Mouse (Mus musculus): ENCODE data around the gene Cmtm5. TPM values are rescaled to one million over a fixed set of nuclear protein-coding genes. Genes with fewer than 3 reads are reported as not detected.
"Not testable (repeated sequence)": the region's sequence is repeated elsewhere in the genome, so short reads cannot be mapped to it uniquely, and the experiment has no call there.

Gene Cmtm5
- polyA plus RNA-seq, 1 experiment from 2014 or later, result 5.5 TPM

DNA sequence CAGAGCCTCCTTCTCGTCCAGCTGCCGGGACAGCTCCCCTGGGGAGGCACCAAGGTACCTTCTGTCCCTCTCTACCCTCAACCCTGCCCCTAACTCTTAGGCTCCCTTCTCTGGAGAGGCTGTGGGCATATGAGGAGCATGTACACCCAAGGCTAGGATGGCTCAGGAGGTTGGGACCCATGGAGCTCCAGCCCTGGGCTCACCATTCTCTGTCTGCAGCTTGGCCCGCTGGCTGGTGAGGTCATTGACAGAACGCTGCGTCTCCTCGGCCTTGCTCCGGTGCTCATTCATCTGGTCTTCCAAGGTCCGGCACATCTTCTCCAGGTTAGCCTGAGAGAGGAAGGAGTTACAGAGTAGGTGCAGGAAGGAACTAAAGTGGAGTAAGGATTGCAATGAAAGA is 42.6 kb downstream of the Cmtm5 start:
- no peak overlapping the region for H3K9ac ChIP-seq (replicated peaks)
- H3K4me1 ChIP-seq (replicated peaks), result no peaks in the 10 kb centered on the region
- H3K36me3 ChIP-seq, result no peaks in the 10 kb centered on the region
- H3K27me3 ChIP-seq, result peaks cover 10% of the 10 kb centered on the region; the same call in 1 of the 2 replicates
- H3K27ac ChIP-seq, result no peak overlapping the region
- 85% methylated on average over 8 of the region's 8 CpGs for WGBS
- no peak overlapping the region for H3K4me3 ChIP-seq (replicated peaks)
- H3K4me2 ChIP-seq, result no peak overlapping the region
- H3K9me3 ChIP-seq, result no peaks in the 10 kb centered on the region
- no peak for ATAC-seq (ENCODE audit: insufficient number of reproducible peaks, insufficient read depth, low FRiP score, low TSS enrichment, low read depth)

DNA sequence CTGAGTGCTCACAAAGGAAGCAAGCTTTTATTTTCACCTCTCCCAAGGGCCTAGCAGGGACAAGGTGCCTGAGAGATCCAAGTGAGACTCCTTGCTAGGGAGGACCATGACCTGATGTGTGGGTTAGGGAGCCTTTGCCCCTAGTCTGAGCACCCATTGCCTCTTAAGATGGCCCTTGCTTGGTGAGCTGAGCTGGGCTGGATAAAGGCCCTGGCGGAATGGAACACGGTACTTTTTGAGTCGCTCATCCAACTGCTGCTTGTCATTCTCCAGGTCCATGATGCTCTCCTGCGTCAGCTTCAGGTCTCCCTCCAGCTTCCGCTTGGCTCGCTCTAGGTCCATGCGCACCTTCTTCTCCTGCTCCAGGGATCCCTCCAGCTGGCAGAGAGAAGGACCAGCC is 45.9 kb downstream of the Cmtm5 start:
- 93% methylated on average over 7 of the region's 7 CpGs for WGBS
- Histone ChIP-seq H3K9me3 (no peaks in the 10 kb centered on the region), H3K4me3 (replicated peaks) (no peak overlapping the region), H3K36me3 (no peaks in the 10 kb centered on the region), H3K4me2 (no peak overlapping the region), H3K27me3 (no peaks in the 10 kb centered on the region; the same call in 1 of the 2 replicates), H3K27ac (no peak overlapping the region), H3K9ac (replicated peaks) (no peak overlapping the region), H3K4me1 (replicated peaks) (no peaks in the 10 kb centered on the region)
- ATAC-seq (ENCODE audit: insufficient number of reproducible peaks, insufficient read depth, low FRiP score, low TSS enrichment, low read depth), result no peak

DNA sequence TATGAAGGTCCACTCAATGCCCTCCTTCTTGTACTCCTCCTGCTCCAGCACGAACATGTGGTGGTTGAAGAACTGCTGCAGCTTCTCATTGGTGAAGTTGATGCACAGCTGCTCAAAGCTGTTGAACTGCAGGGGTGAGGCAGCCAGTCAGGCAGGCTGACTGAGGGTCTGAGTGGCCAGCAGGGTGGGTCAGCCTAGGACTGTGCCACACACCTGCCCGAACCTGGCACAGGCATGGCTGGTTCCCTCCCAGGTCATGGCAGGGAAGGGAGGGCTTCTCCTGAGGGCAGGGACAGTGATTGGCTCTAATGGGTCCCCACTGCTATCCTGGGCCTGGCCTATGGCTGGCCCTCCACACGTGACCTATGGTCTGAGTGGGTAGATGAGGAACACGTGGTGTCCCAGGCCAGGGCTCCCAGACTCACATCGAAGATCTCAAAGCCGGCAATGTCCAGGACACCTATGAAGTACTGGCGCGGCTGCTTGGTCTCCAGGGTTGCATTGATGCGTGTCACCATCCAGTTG is 52.4 kb downstream of the Cmtm5 start:
- not testable (repeated sequence) for H3K4me2 ChIP-seq; H3K4me1 ChIP-seq (replicated peaks); H3K36me3 ChIP-seq; H3K4me3 ChIP-seq (replicated peaks); H3K9me3 ChIP-seq; H3K9ac ChIP-seq (replicated peaks); H3K27me3 ChIP-seq; H3K27ac ChIP-seq; ATAC-seq (ENCODE audit: insufficient number of reproducible peaks, insufficient read depth, low FRiP score, low TSS enrichment, low read depth)
- 84% methylated on average over 9 of the region's 9 CpGs for WGBS

MicroRNA genes within 50 kb of the gene (microRNA counts, 519-probe panel; counts per million panel counts)
- not detected for microRNA mmu-miR-208a
- not detected for microRNA mmu-miR-208b

Small RNA genes lying within 50 kb of the gene (microRNA-seq; reads per million reads assigned to microRNA genes)
- gene Mir208a (9.8 reads per million, percentile 24 among the genes with 10 or more reads in this experiment), gene Mir208b (48.8 reads per million, percentile 44 among the genes with 10 or more reads in this experiment)

Other genes starting within 250 kb of the Cmtm5 start
- gene Acin1, start 249.3 kb upstream of the Cmtm5 start, polyA plus RNA-seq (2016; fragmentation: Nextera tagmentation; extraction: Ambion mirVana), result 148 and 175 TPM in 2 replicates
- 0.16 and 0.23 TPM in 2 replicates for gene Gm29776, start 237.4 kb upstream of the Cmtm5 start, polyA plus RNA-seq (2016; fragmentation: Nextera tagmentation; extraction: Ambion mirVana)
- not detected in 2 replicates for gene Cebpe, start 224.1 kb upstream of the Cmtm5 start, polyA plus RNA-seq (2016; fragmentation: Nextera tagmentation; extraction: Ambion mirVana)
- 0.56 and 1.1 TPM in 2 replicates for gene Slc7a8, start 154.3 kb upstream of the Cmtm5 start, polyA plus RNA-seq (2016; fragmentation: Nextera tagmentation; extraction: Ambion mirVana)
- gene Rnf212b, start 122.1 kb upstream of the Cmtm5 start, polyA plus RNA-seq (2016; fragmentation: Nextera tagmentation; extraction: Ambion mirVana), result not detected in 2 replicates
- gene Homez, start 65.3 kb upstream of the Cmtm5 start, polyA plus RNA-seq (2016; fragmentation: Nextera tagmentation; extraction: Ambion mirVana), result 14.2 and 15.9 TPM in 2 replicates
- 0.74 TPM in 1 of 2 replicates, not detected in the other for gene Ppp1r3e, start 58.7 kb upstream of the Cmtm5 start, polyA plus RNA-seq (2016; fragmentation: Nextera tagmentation; extraction: Ambion mirVana)
- 2.4 and 3.3 TPM in 2 replicates for gene Bcl2l2, start 52.9 kb upstream of the Cmtm5 start, polyA plus RNA-seq (2016; fragmentation: Nextera tagmentation; extraction: Ambion mirVana)
- gene Gm20521, start 52.8 kb upstream of the Cmtm5 start, polyA plus RNA-seq (2016; fragmentation: Nextera tagmentation; extraction: Ambion mirVana), result not detected in 2 replicates
- 183 and 200 TPM in 2 replicates for gene Pabpn1, start 43.8 kb upstream of the Cmtm5 start, polyA plus RNA-seq (2016; fragmentation: Nextera tagmentation; extraction: Ambion mirVana)
- 98.2 and 102 TPM in 2 replicates for gene Slc22a17, start 23.1 kb upstream of the Cmtm5 start, polyA plus RNA-seq (2016; fragmentation: Nextera tagmentation; extraction: Ambion mirVana)
- 44.5 and 52.7 TPM in 2 replicates for gene Efs, start 10.1 kb upstream of the Cmtm5 start, polyA plus RNA-seq (2016; fragmentation: Nextera tagmentation; extraction: Ambion mirVana)
- not detected in 2 replicates for gene Il25, start 3.6 kb upstream of the Cmtm5 start, polyA plus RNA-seq (2016; fragmentation: Nextera tagmentation; extraction: Ambion mirVana)
- gene Myh6, start 30.7 kb downstream of the Cmtm5 start, polyA plus RNA-seq (2016; fragmentation: Nextera tagmentation; extraction: Ambion mirVana), result 1.8 and 3.3 TPM in 2 replicates
- not detected in 2 replicates for gene Gm17428, start 40.7 kb downstream of the Cmtm5 start, polyA plus RNA-seq (2016; fragmentation: Nextera tagmentation; extraction: Ambion mirVana)
- 9.3 and 10.5 TPM in 2 replicates for gene Myh7, start 58.4 kb downstream of the Cmtm5 start, polyA plus RNA-seq (2016; fragmentation: Nextera tagmentation; extraction: Ambion mirVana)
- 84.3 and 85.3 TPM in 2 replicates for gene Ngdn, start 79.2 kb downstream of the Cmtm5 start, polyA plus RNA-seq (2016; fragmentation: Nextera tagmentation; extraction: Ambion mirVana)
- 6.9 and 7.0 TPM in 2 replicates for gene Zfhx2, start 156.1 kb downstream of the Cmtm5 start, polyA plus RNA-seq (2016; fragmentation: Nextera tagmentation; extraction: Ambion mirVana)
- gene Thtpa, start 158.5 kb downstream of the Cmtm5 start, polyA plus RNA-seq (2016; fragmentation: Nextera tagmentation; extraction: Ambion mirVana), result 24.0 and 24.2 TPM in 2 replicates
- gene Ap1g2, start 170.3 kb downstream of the Cmtm5 start, polyA plus RNA-seq (2016; fragmentation: Nextera tagmentation; extraction: Ambion mirVana), result 10.7 and 13.7 TPM in 2 replicates
- 0.69 and 0.78 TPM in 2 replicates for gene Jph4, start 180.7 kb downstream of the Cmtm5 start, polyA plus RNA-seq (2016; fragmentation: Nextera tagmentation; extraction: Ambion mirVana)